Mouse (Mus musculus) gastrocnemius, postnatal 14 days (tissue): Measurements from ENCODE around the gene Shpk. TPM values are rescaled to one million over a fixed set of nuclear protein-coding genes. Genes with fewer than 3 reads are reported as not detected.
A peak's percentile ranks its signal among the peaks of the same experiment; 100 is the strongest.

ENCODE experiments used
- DNase-seq: peaks from one replicate; pipeline ENCODE4 v3.0.0; 2021; ENCODE audit warnings: mixed read lengths
- intact Hi-C: fragments of 180-260 bp; cut with DNase I; formaldehyde crosslinking; loops from one replicate; pipeline ENCODE4 v1.15.1; 2025; ENCODE audit warnings: low total_unique reads
- long read RNA-seq, 2 experiments: library from polyadenylated mRNA; stranded (forward); transcript quantifications; one replicate each; pipeline ENCODE4 v2.0.0; 2021
- total RNA-seq, 2 experiments: library from RNA; stranded (reverse); gene quantifications; 2 replicates each; pipeline ENCODE4 v1.2.3; 2021

Gene Shpk
- 1 to 10 TPM; 1.3 to 1.7 TPM for total RNA-seq
- long read RNA-seq, experiment 1, partial matches to known transcripts = 0 of 2 reads
- long read RNA-seq, experiment 1, other reads (novel, unspliced or antisense) = 0 of 2 reads
- long read RNA-seq, experiment 2, partial matches to known transcripts = 0 of 3 reads
- long read RNA-seq, experiment 2, other reads (novel, unspliced or antisense) = 3 of 3 reads

DNA sequence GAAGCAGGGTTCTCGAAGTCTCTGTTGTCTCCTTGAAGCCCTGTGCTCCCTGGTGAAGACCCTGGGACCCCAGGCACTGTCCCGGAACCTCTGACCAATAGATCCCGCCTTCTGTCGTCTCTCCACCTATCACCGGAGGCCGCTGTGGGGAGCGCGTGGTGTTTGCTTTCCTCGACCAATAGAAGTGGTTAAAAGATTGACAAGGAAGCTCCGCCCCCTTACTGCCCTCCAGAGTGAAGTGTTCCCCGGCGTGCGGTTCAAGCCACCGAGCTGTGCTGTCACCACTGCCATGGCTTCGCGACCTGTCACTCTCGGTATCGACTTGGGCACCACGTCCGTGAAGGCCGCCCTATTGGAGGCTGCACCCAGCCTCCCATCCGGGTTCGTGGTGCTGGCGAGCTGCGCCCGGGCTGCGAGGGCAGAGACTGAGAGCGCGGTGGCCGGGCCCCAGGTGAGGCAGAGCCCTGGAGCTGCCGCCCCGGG lies at the start of gene Shpk:
Shpk (plus strand) TSS at position 231 of the 483 bp plus-strand sequence.
- intact Hi-C loops = no loop called here
- DNase-seq = peak; percentile 93

DNA sequence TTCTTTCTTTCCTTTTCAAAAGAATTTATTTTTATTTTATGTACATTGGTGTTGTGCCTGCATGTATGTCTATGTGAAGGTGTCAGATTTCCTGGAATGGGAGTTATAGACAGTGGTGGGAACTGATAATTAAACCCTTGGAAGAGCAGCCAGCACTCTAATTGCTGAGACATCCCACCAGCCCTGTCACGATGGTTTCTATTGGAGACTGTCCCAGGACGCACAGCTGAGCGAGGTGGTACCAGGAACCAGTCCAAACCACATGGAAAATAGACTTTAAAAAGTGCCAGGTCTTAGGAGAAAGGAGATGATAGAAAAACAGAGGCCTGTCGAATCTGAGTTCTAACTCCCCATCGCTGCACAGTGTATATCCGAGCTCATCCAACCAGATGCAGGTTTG lies 44.2 kb upstream of the Shpk start:
- DNase-seq = no peak
- intact Hi-C loops = no loop called here

DNA sequence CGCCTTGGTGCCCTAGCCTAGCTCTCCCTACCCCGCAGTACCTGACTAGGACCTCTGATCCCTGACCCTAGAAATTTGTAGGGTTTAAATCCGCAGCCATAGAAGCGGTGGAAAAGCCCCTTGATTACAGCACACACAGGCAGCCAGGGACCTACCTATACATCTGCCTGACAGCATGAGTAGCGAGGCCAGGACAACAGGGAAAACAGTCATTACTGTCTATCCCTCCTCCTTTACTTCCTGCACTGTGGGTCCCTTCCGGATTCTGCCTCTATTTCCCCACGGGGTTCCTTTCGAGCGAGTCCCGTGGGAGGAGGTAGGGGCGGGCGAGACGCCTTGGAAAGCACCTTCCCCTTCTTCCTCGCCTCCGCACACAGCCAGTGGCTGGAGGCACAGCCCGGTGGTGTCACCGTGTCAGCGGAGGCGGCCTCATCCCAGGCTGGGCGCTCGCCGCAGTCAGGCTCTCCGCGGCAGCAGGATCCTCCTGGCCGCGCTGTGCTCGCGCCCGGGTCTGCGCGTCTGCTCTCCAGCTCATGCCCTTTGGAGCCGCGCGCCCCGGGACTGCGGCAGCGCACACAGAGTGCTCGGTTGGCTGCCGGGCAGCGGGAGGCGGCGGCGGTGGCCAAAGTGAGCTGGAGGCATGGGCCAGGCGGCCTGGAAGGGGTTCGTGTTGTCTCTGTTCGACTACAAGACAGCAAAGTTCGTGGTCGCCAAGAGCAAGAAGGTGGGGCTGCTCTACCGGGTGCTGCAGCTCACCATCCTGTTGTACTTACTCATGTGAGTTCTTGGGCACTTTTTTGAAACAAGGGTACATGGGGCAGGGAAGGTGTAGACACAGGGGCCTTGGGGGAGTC lies 39.1 kb upstream of the Shpk start, which contains the start of gene P2rx5:
P2rx5 (plus strand) TSS at position 465 of the 854 bp plus-strand sequence.
- intact Hi-C loops = no loop called here
- peak; percentile 69 for DNase-seq

- intact Hi-C loops = no loop called here
- DNase-seq = peak; percentile 77
Measured at GRCm38 (mm10) chr11:73160811-73161200, 38.5 kb upstream of the Shpk start.

DNA sequence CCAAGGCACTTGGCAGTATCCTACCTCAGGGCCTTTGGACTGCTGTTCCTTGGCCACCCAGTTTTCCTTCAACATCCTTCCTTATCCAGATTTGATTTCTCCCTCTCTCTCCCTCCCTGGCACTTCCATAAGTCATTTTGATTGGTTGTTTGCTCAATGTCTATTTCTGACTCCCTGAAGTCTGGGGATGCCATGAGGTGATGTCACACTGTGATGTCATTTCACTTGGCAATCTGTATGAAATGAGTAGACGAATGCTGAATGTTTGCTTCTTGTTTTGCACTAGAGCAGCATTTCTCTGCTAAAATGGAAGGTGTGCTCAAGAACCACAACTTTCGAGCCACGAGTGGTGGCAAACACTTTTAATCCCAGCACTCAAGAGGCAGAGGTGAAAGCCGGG lies 37.6 kb upstream of the Shpk start:
- no peak for DNase-seq
- intact Hi-C loops = no loop called here

DNA sequence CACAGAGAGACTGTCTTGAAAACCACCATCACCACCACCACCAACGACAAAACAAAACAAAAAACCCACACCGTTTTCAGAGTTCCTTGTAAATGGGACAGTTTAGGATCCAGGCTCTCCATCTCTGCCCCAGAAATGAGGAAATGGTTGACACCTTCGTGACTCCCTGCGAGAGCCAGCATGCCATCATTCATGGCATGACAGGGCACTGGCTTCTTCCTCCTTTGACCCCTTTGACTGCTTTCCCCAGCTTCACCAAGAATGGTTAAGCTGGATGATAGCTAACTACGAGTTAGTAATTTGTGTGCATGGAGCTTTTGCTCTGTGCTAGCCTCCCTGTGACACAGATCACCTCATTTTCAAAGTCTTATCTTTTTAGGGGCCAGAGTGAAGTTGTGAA lies 37.0 kb upstream of the Shpk start:
- no peak for DNase-seq
- intact Hi-C loops = no loop called here

GRCm38 (mm10) chr11:73168071-73168470 lies 31.2 kb upstream of the Shpk start:
- intact Hi-C loops = no loop called here
- DNase-seq = no peak

DNA sequence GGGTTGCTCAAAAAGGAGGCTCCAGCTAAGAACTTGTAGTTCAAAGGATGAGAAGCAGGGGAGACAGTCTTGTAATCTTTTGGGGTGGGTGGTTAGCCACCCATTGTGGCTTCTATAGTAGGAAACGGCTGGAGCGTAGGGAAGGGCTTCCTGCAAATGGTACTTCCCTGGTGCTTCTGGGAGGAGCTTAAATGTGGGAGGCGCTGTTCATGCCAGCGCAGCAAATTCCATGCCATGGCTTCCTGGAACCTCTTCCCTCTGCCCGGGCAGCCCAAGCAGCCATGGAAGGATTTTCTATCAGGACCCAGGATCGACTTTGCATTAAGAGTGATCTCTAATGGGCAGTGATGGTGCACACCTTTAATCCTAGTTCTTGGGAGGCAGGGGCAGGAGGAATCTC lies 30.7 kb upstream of the Shpk start:
- DNase-seq = no peak
- intact Hi-C loops = no loop called here

GRCm38 (mm10) chr11:73169231-73169630 lies 30.0 kb upstream of the Shpk start:
- intact Hi-C loops = no loop called here
- peak; percentile 60 for DNase-seq

GRCm38 (mm10) chr11:73172186-73172585 lies 27.1 kb upstream of the Shpk start:
- intact Hi-C loops = no loop called here

DNA sequence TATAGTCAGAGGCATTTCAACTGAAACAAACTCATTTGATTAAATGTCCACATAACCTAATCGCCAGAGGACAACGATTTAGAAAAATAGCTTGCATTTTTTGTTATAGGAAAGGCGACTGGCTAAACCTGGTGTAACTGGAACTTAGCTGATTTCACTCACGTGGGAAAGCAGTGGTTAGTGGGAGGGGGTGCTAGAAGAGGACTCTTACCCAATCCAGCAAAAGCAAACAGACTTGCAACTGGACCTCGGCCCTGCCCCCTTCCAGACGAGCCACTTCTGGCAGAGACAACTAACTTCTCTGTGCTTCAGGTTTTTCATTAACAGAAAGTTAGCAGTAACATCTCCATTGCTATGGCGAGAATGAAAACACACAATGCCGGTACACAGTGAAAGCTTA lies 23.6 kb upstream of the Shpk start:
- no peak for DNase-seq
- intact Hi-C loops = loop anchor here (5.0 kb wide), 1 partner anchor 38 kb away; the partner anchor contains the start of gene Haspin

More at GRCm38 (mm10) chr11:73172186-73172585, 27.1 kb upstream of the Shpk start:
- DNase-seq = peak; percentile 55

DNA sequence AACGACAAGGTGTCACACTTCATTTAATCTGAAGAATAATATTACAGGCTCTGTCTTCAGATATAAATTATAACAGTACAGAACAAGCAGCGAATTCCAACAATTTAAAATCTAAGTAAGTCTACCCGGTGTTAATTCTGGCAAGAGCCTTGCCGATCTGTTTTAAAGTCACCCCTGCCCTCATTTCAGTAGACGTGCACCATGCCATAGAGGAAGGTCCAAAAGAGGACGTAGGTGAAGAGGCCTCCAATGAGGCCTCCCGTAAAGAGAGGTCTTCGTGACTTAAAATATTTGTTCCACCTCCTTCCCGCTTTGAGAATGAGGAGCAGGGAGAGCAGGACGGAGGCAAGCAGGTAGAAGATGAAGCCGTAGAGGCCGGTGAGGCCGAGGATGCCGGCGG lies 23.1 kb upstream of the Shpk start:
- DNase-seq = no peak
- intact Hi-C loops = loop anchor here (5.0 kb wide), 1 partner anchor 39 kb away; the partner anchor contains the start of gene Haspin

DNA sequence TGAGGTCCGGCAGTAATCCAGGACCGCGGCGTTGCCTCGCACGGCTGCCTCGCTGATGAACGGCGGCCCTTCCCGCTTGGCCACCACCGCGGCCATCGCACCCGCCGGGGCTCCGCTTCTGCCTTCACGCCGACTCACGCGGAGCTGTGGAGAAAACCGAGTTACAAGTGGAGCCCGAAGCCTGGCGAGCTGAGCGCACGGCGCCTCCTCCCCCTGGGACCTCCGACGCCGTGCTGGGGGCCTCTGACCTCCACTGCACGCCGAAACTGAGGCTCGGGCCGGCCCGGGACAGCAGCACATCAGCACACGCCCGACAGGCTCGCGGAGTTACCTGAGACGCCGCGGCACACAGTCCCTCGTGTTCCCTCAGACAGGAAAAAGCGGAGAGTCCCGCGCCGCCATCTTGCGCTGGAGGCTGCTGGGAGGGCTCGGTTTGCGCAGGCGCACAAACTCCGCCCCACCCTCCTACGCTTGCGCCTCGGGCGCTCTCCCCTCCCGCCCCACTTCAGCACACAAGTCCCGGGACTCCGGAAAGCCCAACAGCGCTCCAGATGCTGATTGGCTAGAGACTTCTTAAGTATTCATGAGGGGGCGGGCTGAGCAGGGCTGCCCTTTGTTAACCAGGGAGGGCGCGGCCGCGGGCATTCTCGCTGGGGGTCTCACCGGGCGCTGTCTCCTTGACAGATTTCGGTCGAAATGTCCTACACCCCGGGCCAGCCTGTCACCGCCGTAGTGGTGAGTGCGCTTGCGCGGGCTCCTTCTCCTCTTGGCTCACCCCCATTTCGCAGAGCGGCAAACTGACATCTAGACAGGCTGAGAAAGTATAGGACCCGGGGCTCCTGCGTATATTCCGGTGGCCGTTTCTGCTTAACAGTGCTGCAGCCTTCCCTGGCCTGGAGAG lies 22.4 kb upstream of the Shpk start, which contains the start of the genes Emc6 and Tax1bp3:
Emc6 (minus strand) TSS at position 430 of the 901 bp plus-strand sequence.
Tax1bp3 (plus strand) TSS at position 476 of the 901 bp plus-strand sequence.
- intact Hi-C loops = loop anchor here (5.0 kb wide), 1 partner anchor 40 kb away; the partner anchor contains the start of gene Haspin
- peak; percentile 98 for DNase-seq

GRCm38 (mm10) chr11:73177509-73177875 lies 21.8 kb upstream of the Shpk start:
- peak; percentile 88 for DNase-seq
- intact Hi-C loops = loop anchor here (5.0 kb wide), 1 partner anchor 40 kb away; the partner anchor contains the start of gene Haspin

DNA sequence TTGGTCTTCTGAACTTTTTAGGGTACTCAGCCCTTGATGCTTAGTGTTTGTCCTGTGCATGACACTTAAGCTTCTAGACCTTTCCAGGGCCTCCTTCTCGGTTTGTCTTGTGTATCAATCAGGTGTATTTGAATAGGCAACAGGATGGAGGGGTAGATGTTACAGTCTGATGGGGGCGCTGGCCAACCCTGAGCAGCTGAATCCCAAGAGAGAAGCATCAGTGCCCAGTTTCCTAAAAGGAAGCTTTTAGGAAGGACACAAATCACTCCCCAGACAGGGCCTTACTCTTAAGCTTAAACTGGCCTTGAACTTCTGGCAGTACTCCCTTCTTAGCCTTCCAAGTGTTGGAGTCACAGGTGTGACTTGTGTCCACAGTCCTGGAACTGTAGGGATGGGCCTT lies 21.4 kb upstream of the Shpk start:
- intact Hi-C loops = loop anchor here (5.0 kb wide), 1 partner anchor 41 kb away; the partner anchor contains the start of gene Haspin
- no peak for DNase-seq

DNA sequence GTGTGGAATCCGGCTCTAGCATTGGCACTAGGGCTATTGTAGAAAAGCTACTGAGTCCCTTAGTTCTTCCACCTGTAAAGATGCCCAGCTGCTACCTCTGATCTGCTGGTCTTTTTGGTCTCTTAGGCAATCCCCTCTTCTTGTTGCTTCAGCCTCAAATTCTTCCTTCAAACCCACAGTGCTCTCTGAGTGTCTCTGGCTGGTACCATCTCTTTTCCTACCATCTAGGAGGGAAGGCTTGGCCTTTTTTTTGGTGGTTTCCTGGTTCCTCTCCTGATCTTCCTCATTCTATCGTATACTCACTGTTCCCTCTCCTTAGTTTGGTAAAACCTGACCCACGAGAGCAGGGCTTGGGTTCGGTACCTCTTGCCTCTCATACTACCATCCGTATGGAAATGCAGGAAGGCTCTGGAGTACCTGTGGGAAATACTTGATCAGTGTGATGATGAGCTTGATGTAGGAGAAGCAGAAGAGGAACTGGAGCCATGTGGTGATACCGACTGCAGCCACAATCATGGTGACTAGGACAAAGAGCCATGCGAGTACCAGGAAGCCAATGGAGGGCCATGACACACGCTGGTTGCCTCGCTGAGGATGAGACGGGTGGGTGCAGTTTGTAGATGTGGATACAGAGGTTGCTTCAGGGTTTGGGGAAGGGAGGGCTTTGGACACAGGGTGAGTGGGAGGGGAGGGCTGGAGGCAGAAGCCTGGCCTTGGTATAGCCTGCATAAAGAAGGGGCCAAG lies 13.2 kb upstream of the Shpk start:
- DNase-seq = no peak

DNA sequence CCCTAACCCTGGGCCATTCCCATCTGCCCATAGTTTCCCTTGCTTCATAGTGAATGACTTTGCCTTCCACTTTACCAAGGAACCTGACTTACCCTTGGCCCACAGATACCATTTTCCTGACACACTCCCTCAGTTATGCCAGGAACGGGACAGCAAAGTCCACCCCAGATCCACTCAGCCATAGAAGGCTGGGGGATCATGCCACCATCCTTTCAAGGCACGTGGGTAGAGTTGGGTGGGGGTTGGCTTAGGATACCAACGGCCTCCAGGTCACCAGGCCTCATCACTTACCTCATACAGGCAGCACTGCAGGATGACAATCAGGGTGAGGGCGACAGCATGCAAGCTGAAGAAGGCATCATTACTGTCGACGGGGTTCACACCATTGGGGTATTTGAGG lies 12.0 kb upstream of the Shpk start:
- intact Hi-C loops = no loop called here
- DNase-seq = no peak

More for the DNA sequence above, 13.2 kb upstream of the Shpk start:
- intact Hi-C loops = no loop called here

GRCm38 (mm10) chr11:73193047-73193446 lies 6.2 kb upstream of the Shpk start:
- intact Hi-C loops = no loop called here
- DNase-seq = no peak

GRCm38 (mm10) chr11:73194444-73194843 lies 4.8 kb upstream of the Shpk start:
- no peak for DNase-seq
- intact Hi-C loops = no loop called here
